Comparison of ENCODE assay signal across 9 mouse cellular contexts in the genomic region with DNA sequence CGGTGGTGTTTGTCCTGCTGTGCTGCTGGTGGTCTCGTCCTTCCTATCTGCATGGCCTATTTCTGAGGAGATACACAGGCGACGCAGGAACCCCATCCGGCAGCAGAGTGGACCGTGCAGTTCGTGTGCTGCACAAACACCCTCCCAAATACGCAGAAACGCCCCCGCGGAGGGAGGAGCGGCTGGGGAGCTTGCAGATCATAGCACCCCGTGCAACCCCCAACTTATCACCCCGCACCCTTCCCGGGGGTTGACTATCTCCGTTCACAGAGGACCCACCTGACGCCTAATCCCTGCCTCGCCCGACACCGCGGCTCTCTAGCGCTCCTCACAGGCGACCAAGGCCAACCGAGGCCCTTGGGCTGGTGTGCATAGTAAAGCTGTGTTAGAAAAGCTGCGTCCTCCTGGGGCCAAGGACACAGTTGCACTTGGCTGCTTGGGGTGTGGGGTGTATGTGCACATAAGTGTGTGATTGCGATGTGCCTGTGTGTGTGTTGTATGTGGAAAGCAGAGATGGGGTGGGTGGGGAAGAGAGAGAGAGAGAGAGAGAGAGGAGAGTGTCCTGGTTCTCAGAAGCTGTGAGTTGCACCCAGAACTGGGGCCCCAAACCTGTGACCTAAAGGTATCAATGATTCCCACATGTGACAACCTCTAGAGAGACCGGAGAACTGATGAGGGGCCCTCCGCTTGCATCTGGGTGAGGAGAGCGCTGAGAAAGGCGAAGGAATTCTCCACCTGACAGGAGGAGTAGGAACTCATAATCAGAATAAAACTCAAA. TPM values are rescaled to one million over a fixed set of nuclear protein-coding genes. Genes with fewer than 3 reads are reported as not detected.
DNase-seq lines count a peak whose midpoint lies in the region; ATAC-seq and TF ChIP-seq lines count a peak whose summit lies in the region.
"Had no signal": no experiment of that assay in that cellular context is flagged by ENCODE, and none has a peak within 500 bp of the region (broad histone marks: within the 10 kb centered on the region; RNA-seq: fewer than 3 reads in every experiment).

No protein-coding gene starts in this region.

- WGBS in heart, embryonic 12.5 days: 12% methylated on average over 30 of the region's 30 CpGs
- WGBS in embryonic facial prominence, embryonic 10.5 days: 14% methylated on average over 30 of the region's 30 CpGs
- WGBS in hindbrain, embryonic 10.5 days: 16% methylated on average over 30 of the region's 30 CpGs
- 26% methylated on average over 30 of the region's 30 CpGs for WGBS in small intestine, adult 2 months

- intact Hi-C loops in heart, postnatal 36 days (cut with DNase I): no loop called here
- intact Hi-C loops in left cerebral cortex, adult 2 months (cut with DNase I): no loop called here

- ATAC-seq in heart, embryonic 12.5 days (ENCODE audit: insufficient number of reproducible peaks, low FRiP score): peak; percentile 75
- ATAC-seq in megakaryocyte, adult 5-6 weeks (ENCODE audit: poor library complexity, severe bottlenecking): peak; percentile 52

- H3K9ac ChIP-seq in heart, embryonic 12.5 days: peak overlapping the region; percentile 49

- DNase-seq in heart, postnatal 36 days: no peak
- DNase-seq in adrenal gland, postnatal 14 days: peak; percentile 72
- DNase-seq in embryonic facial prominence, embryonic 10.5 days (ENCODE audit: low spot score): peak; percentile 45
- DNase-seq in hindbrain, embryonic 10.5 days (ENCODE audit: low spot score): peak; percentile 29
- peak; percentile 44 to 54 for DNase-seq in left cerebral cortex, adult 2 months (ENCODE audit: extremely low spot score in 1 of 2, low spot score in 2 of 2)

- no peaks in the 10 kb centered on the region for H3K9me3 ChIP-seq in heart, embryonic 12.5 days (replicated peaks)
- H3K9me3 ChIP-seq in embryonic facial prominence, embryonic 10.5 days: no peaks in the 10 kb centered on the region
- H3K9me3 ChIP-seq in hindbrain, embryonic 10.5 days: no peaks in the 10 kb centered on the region

- H3K4me2 ChIP-seq in heart, embryonic 12.5 days: peak overlapping the region; percentile 78

- peak; percentile 47 for TF ChIP-seq CTCF in left cerebral cortex, adult 2 months (IDR thresholded peaks at IDR 0.05)
- TF ChIP-seq CTCF in small intestine, adult 2 months (IDR thresholded peaks at IDR 0.05; ENCODE audit: extremely low read depth, insufficient read length, insufficient replicate concordance, low read depth, low read length): no peak

- no peak overlapping the region for H3K27ac ChIP-seq in heart, embryonic 12.5 days (ENCODE audit: poor library complexity, severe bottlenecking)
- H3K27ac ChIP-seq in embryonic facial prominence, embryonic 10.5 days (replicated peaks): peak overlapping the region; percentile 54
- peak overlapping the region; percentile 60 for H3K27ac ChIP-seq in hindbrain, embryonic 10.5 days
- peak overlapping the region; percentile 28 for H3K27ac ChIP-seq in left cerebral cortex, adult 2 months
- no peak overlapping the region for H3K27ac ChIP-seq in small intestine, adult 2 months (ENCODE audit: insufficient read depth, low read depth, low read length)

- H3K4me1 ChIP-seq in heart, embryonic 12.5 days (replicated peaks): peaks cover 12% of the 10 kb centered on the region
- H3K4me1 ChIP-seq in embryonic facial prominence, embryonic 10.5 days: peaks cover 17% of the 10 kb centered on the region
- H3K4me1 ChIP-seq in hindbrain, embryonic 10.5 days (replicated peaks): peaks cover 16% of the 10 kb centered on the region
- H3K4me1 ChIP-seq in small intestine, adult 2 months (ENCODE audit: control insufficient read depth, insufficient read depth, insufficient read length, low read length): peaks cover 29% of the 10 kb centered on the region

- peaks cover 19% of the 10 kb centered on the region for H3K27me3 ChIP-seq in heart, embryonic 12.5 days (replicated peaks)
- H3K27me3 ChIP-seq in embryonic facial prominence, embryonic 10.5 days (replicated peaks; ENCODE audit: low read depth, poor library complexity, severe bottlenecking): peaks cover 45% of the 10 kb centered on the region
- H3K27me3 ChIP-seq in hindbrain, embryonic 10.5 days (ENCODE audit: insufficient read depth, poor library complexity, severe bottlenecking): peaks cover 26% of the 10 kb centered on the region; the same call in 1 of the 2 replicates
- no peaks in the 10 kb centered on the region for H3K27me3 ChIP-seq in small intestine, adult 2 months (ENCODE audit: control insufficient read depth, insufficient read depth, low read length)

- H3K4me3 ChIP-seq in heart, embryonic 12.5 days: peak overlapping the region; percentile 48
- H3K4me3 ChIP-seq in embryonic facial prominence, embryonic 10.5 days: peak overlapping the region; percentile 52
- H3K4me3 ChIP-seq in hindbrain, embryonic 10.5 days: peak overlapping the region; percentile 49
- peak overlapping the region; percentile 44 for H3K4me3 ChIP-seq in left cerebral cortex, adult 2 months
- H3K4me3 ChIP-seq in small intestine, adult 2 months (ENCODE audit: low read depth, low read length): peak overlapping the region; percentile 28; the same call in 1 of the 2 replicates

- H3K36me3 ChIP-seq in heart, embryonic 12.5 days: no peaks in the 10 kb centered on the region
- H3K36me3 ChIP-seq in embryonic facial prominence, embryonic 10.5 days (replicated peaks): no peaks in the 10 kb centered on the region
- H3K36me3 ChIP-seq in hindbrain, embryonic 10.5 days: no peaks in the 10 kb centered on the region
- no peaks in the 10 kb centered on the region for H3K36me3 ChIP-seq in small intestine, adult 2 months (ENCODE audit: control insufficient read depth, insufficient read depth, low read length)

- no peak for TF ChIP-seq POLR2A in small intestine, adult 2 months (IDR thresholded peaks at IDR 0.05; ENCODE audit: low read depth, low read length)

RNA-seq across cellular contexts. Expression of a gene that starts 3.5 kb away (rescaled TPM):
- polyA plus RNA-seq in heart, embryonic 12.5 days (2016; fragmentation: Nextera tagmentation; extraction: Ambion mirVana): 1.7 and 2.8 TPM in 2 replicates
- not detected for total RNA-seq in heart, postnatal 36 days (2021)
- total RNA-seq in adrenal gland, postnatal 14 days (2021): 1.6 and 15.1 TPM in 2 replicates
- polyA plus RNA-seq in embryonic facial prominence, embryonic 10.5 days (2016; fragmentation: Nextera tagmentation; extraction: Ambion mirVana): 2.8 and 3.2 TPM in 2 replicates
- 4.4 and 6.0 TPM in 2 replicates for polyA plus RNA-seq in hindbrain, embryonic 10.5 days (2016; fragmentation: Nextera tagmentation; extraction: Ambion mirVana)
- not detected for total RNA-seq in left cerebral cortex, adult 2 months (2021)
- total RNA-seq in megakaryocyte, adult 5-6 weeks (2015): 1.2 and 4.0 TPM in 2 replicates
- total RNA-seq in megakaryocyte, adult 5-6 weeks (2017): 1.4 and 8.0 TPM in 2 replicates
- polyA plus RNA-seq in small intestine, adult 2 months (2012; rRNA removed): 264 and 580 TPM in 2 replicates
- total RNA-seq: CH12.LX had no signal

RNA-seq across cellular contexts. Expression of a gene that starts 27.5 kb away (rescaled TPM):
- polyA plus RNA-seq in heart, embryonic 12.5 days (2016; fragmentation: Nextera tagmentation; extraction: Ambion mirVana): 0.45 and 0.65 TPM in 2 replicates
- total RNA-seq in heart, postnatal 36 days (2021): under 1 TPM; 0.17 to 0.38 TPM
- 3.3 and 5.3 TPM in 2 replicates for total RNA-seq in adrenal gland, postnatal 14 days (2021)
- 3.5 and 3.6 TPM in 2 replicates for polyA plus RNA-seq in embryonic facial prominence, embryonic 10.5 days (2016; fragmentation: Nextera tagmentation; extraction: Ambion mirVana)
- polyA plus RNA-seq in hindbrain, embryonic 10.5 days (2016; fragmentation: Nextera tagmentation; extraction: Ambion mirVana): 7.3 and 9.1 TPM in 2 replicates
- 10 to 100 TPM; 14.9 to 20.9 TPM for total RNA-seq in left cerebral cortex, adult 2 months (2021)
- total RNA-seq in megakaryocyte, adult 5-6 weeks (2015): not detected in 2 replicates
- not detected in 2 replicates for total RNA-seq in megakaryocyte, adult 5-6 weeks (2017)
- 0.30 and 1.3 TPM in 2 replicates for polyA plus RNA-seq in small intestine, adult 2 months (2012; rRNA removed)

RNA-seq across cellular contexts. Expression of a gene that starts 30.7 kb away (rescaled TPM):
- 130 and 136 TPM in 2 replicates for polyA plus RNA-seq in heart, embryonic 12.5 days (2016; fragmentation: Nextera tagmentation; extraction: Ambion mirVana)
- 10 to 100 TPM; 20.0 to 20.7 TPM for total RNA-seq in heart, postnatal 36 days (2021)
- 99.6 and 157 TPM in 2 replicates for total RNA-seq in adrenal gland, postnatal 14 days (2021)
- 364 and 386 TPM in 2 replicates for polyA plus RNA-seq in embryonic facial prominence, embryonic 10.5 days (2016; fragmentation: Nextera tagmentation; extraction: Ambion mirVana)
- polyA plus RNA-seq in hindbrain, embryonic 10.5 days (2016; fragmentation: Nextera tagmentation; extraction: Ambion mirVana): 383 and 460 TPM in 2 replicates
- total RNA-seq in left cerebral cortex, adult 2 months (2021): 10 to 100 TPM; 78.1 to 79.6 TPM
- 57.3 and 64.0 TPM in 2 replicates for total RNA-seq in megakaryocyte, adult 5-6 weeks (2015)
- total RNA-seq in megakaryocyte, adult 5-6 weeks (2017): 132 and 150 TPM in 2 replicates
- 47.8 and 81.3 TPM in 2 replicates for polyA plus RNA-seq in small intestine, adult 2 months (2012; rRNA removed)

RNA-seq across cellular contexts. Expression of a gene that starts 31.6 kb away (rescaled TPM):
- not detected in 2 replicates for polyA plus RNA-seq in heart, embryonic 12.5 days (2016; fragmentation: Nextera tagmentation; extraction: Ambion mirVana)
- total RNA-seq in heart, postnatal 36 days (2021): not detected
- not detected in 2 replicates for total RNA-seq in adrenal gland, postnatal 14 days (2021)
- 0.09 TPM in 1 of 2 replicates, not detected in the other for polyA plus RNA-seq in embryonic facial prominence, embryonic 10.5 days (2016; fragmentation: Nextera tagmentation; extraction: Ambion mirVana)
- polyA plus RNA-seq in hindbrain, embryonic 10.5 days (2016; fragmentation: Nextera tagmentation; extraction: Ambion mirVana): 0.09 TPM in 1 of 2 replicates, not detected in the other
- total RNA-seq in left cerebral cortex, adult 2 months (2021): not detected
- not detected in 2 replicates for total RNA-seq in megakaryocyte, adult 5-6 weeks (2015)
- total RNA-seq in megakaryocyte, adult 5-6 weeks (2017): not detected in 2 replicates
- polyA plus RNA-seq in small intestine, adult 2 months (2012; rRNA removed): not detected in 2 replicates
- total RNA-seq: CH12.LX had no signal

RNA-seq across cellular contexts. Expression of a gene that starts 32.1 kb away (rescaled TPM):
- polyA plus RNA-seq in heart, embryonic 12.5 days (2016; fragmentation: Nextera tagmentation; extraction: Ambion mirVana): 24.6 and 24.8 TPM in 2 replicates
- 10 to 100 TPM; 15.8 to 19.9 TPM for total RNA-seq in heart, postnatal 36 days (2021)
- 50.3 and 69.1 TPM in 2 replicates for total RNA-seq in adrenal gland, postnatal 14 days (2021)
- polyA plus RNA-seq in embryonic facial prominence, embryonic 10.5 days (2016; fragmentation: Nextera tagmentation; extraction: Ambion mirVana): 33.6 and 36.2 TPM in 2 replicates
- polyA plus RNA-seq in hindbrain, embryonic 10.5 days (2016; fragmentation: Nextera tagmentation; extraction: Ambion mirVana): 34.8 and 35.3 TPM in 2 replicates
- 10 to 100 TPM; 45.6 to 46.3 TPM for total RNA-seq in left cerebral cortex, adult 2 months (2021)
- 38.1 and 38.4 TPM in 2 replicates for total RNA-seq in megakaryocyte, adult 5-6 weeks (2015)
- total RNA-seq in megakaryocyte, adult 5-6 weeks (2017): 47.1 and 48.5 TPM in 2 replicates
- 20.6 and 27.7 TPM in 2 replicates for polyA plus RNA-seq in small intestine, adult 2 months (2012; rRNA removed)

Comparison
In these comparisons a context has a peak if more than half of its experiments do, and no peak if none do; other contexts are left out.
1. H3K27ac ChIP-seq: peak in embryonic facial prominence, embryonic 10.5 days (single experiment), hindbrain, embryonic 10.5 days (single experiment) and left cerebral cortex, adult 2 months (single experiment); none in heart, embryonic 12.5 days (single experiment) and small intestine, adult 2 months (single experiment).
2. DNase-seq: peak in adrenal gland, postnatal 14 days (single experiment), embryonic facial prominence, embryonic 10.5 days (single experiment), hindbrain, embryonic 10.5 days (single experiment) and left cerebral cortex, adult 2 months (2 of 2); none in heart, postnatal 36 days (0 of 2).
3. Peak in every context shown above with its lines, with median percentiles within 50 percentile points of each other: H3K4me3 ChIP-seq.